Mouse (Mus musculus) megakaryocyte, embryonic 14.5 days (primary cell): ENCODE results near the gene Trabd2b. TPM values are rescaled to one million over a fixed set of nuclear protein-coding genes. Genes with fewer than 3 reads are reported as not detected.

Experiments
- H3K27me3 ChIP-seq: replicated peaks from 2 replicates; pipeline ENCODE3; 2012; ENCODE audit warnings: inconsistent platforms
- H3K36me3 ChIP-seq: replicated peaks from 2 replicates; pipeline ENCODE3; 2012; ENCODE audit warnings: low read length, inconsistent platforms, mixed read lengths
- H3K4me1 ChIP-seq: 2 replicates; pipeline ENCODE4 v1.6.1; 2012; ENCODE audit warnings: inconsistent platforms
- H3K4me3 ChIP-seq: replicated peaks from 2 replicates; pipeline ENCODE3; 2012; ENCODE audit warnings: moderate library complexity, mild to moderate bottlenecking, inconsistent platforms
- H3K9me3 ChIP-seq: 2 replicates; pipeline ENCODE4 v1.6.1; 2012; ENCODE audit warnings: inconsistent platforms
- FLI1 ChIP-seq: IDR thresholded peaks from 2 replicates; pipeline ENCODE4 v1.6.1; 2012; ENCODE audit warnings: low read length, inconsistent platforms, mixed read lengths
- GATA1 ChIP-seq: IDR thresholded peaks from 3 replicates; pipeline ENCODE4 v1.6.1; 2012; ENCODE audit warnings: mixed read lengths, low read length, inconsistent platforms, borderline replicate concordance
- polyA plus RNA-seq: library from polyadenylated mRNA; stranded (reverse); fragments of >175 nt; gene quantifications from 2 replicates; pipeline ENCODE4 v1.2.3, GENCODE M21; 2012; ENCODE audit warnings: low replicate concordance; ENCODE audit not compliant: insufficient read depth

Gene Trabd2b
- polyA plus RNA-seq, 1 experiment = not detected

DNA sequence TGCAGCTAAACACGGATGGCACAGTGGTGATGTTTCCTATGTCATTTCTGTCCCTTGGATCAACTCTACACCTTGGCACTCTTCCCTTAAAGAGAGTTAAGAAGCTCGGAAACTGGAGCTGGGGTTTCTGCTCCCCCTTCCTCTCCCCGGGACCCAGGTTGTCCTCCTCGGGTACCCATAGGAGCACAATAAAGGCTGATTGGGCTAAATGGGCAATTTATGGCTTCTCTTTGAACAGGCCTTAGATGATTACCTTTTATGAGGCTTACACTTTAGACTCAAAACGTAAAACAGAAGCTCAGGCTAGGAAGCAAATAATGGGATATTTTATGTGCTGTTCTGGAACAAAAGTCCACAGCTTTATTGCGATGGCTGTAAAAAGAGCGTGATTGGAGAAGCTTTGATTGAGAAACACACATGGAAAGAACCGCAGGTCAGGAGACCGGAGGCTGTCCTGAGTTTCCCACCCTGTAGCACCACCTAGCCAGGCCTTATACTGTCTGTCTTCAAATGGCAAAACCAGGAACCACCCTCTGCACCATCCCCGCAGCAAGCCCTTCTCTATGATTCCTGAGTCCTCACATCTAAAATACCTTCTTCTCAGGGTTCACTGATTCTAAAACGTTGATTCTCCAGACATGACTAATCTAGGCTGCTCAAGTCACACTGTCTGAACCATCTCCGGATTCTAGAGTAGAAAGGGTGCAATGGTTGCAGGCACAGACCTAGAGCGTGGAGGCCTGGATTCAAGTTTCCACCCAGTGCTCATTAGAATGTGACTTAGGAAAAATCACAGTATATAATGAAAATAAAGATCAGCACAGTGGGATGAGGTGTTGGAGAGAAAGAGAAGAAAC, 240.5 kb downstream of the Trabd2b start:
- Histone ChIP-seq H3K36me3 (no peaks in the 10 kb centered on the region), H3K9me3 (no peaks in the 10 kb centered on the region), H3K4me1 (peaks cover 66% of the 10 kb centered on the region), H3K4me3 (no peak overlapping the region), H3K27me3 (peaks cover 13% of the 10 kb centered on the region)
- TF ChIP-seq GATA1 (no peak), FLI1 (no peak)

DNA sequence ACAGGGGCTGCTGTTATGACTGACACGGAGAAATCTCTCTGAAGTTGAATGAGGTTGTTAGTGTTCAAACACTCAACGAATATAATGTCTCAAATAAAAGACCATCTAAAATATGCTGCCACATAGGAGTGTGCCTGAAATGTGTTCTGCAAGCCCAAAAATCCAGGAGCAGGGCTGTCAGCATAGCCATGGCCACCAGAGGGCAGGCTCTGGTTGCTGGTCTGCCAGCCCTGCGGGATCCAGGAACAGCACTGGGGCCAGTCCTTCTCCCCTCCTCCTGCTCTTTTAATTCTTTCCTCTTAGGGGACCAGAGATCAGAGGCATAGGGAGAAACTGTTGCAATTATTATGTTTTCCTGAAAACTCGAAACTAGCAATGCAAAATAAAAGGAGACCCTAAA, 241.2 kb downstream of the Trabd2b start:
- H3K9me3 ChIP-seq = no peaks in the 10 kb centered on the region
- peaks cover 66% of the 10 kb centered on the region for H3K4me1 ChIP-seq
- TF ChIP-seq GATA1 (no peak), FLI1 (no peak)
- H3K36me3 ChIP-seq = no peaks in the 10 kb centered on the region
- peaks cover 7% of the 10 kb centered on the region for H3K27me3 ChIP-seq
- no peak overlapping the region for H3K4me3 ChIP-seq

DNA sequence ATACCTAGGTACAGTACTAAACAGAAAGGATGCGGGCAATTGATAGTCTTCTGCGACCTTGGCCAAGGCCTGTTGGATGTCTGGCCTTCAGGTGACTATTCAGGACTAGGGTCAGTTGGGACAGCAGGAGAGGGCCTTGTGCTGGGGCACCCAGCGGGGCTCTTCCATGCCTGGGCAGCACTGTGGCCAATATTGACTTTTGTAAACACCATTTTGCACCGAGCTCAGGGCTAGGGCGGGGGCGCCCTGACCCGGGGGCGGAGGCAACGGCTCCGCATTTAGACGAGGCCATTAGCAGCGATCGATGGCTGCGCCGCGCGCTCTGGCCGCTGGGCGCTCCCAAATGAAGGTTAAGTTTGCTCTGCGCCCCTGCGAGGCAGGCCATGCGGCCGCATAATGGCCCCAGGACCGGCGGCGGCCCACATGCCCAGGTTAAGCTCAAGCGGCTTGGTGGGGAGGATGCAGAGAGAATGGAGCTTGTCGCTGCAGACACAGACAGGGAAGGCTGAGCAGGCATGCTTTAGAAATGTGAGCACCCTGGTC, 242.1 kb downstream of the Trabd2b start:
- Histone ChIP-seq H3K27me3 (peaks cover 7% of the 10 kb centered on the region), H3K4me1 (peaks cover 72% of the 10 kb centered on the region), H3K36me3 (peaks cover 4% of the 10 kb centered on the region), H3K9me3 (no peaks in the 10 kb centered on the region), H3K4me3 (no peak overlapping the region)
- TF ChIP-seq GATA1 (no peak), FLI1 (no peak)

DNA sequence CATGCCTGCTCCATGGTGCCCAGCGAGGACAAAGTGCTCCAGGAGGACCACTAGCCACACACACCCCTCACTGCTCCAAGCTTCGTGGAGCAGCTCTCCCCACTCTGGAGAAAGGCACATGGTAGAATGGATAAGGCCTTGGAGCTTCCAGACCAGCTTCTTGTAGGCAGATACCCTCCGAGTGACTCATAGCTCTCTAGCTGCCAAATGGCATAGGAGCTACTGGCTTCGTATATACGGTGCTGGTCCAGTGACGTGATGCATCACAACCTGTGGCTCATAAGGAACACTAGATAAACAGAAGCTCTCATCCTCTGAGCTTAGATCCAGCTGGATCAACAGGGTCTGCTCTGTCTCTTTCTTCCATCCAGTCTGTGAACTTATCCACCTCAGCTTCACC, 244.0 kb downstream of the Trabd2b start:
- H3K4me3 ChIP-seq = no peak overlapping the region
- no peaks in the 10 kb centered on the region for H3K9me3 ChIP-seq
- TF ChIP-seq GATA1 (no peak), FLI1 (no peak)
- H3K27me3 ChIP-seq = no peaks in the 10 kb centered on the region
- peaks cover 4% of the 10 kb centered on the region for H3K36me3 ChIP-seq
- H3K4me1 ChIP-seq = peaks cover 71% of the 10 kb centered on the region

DNA sequence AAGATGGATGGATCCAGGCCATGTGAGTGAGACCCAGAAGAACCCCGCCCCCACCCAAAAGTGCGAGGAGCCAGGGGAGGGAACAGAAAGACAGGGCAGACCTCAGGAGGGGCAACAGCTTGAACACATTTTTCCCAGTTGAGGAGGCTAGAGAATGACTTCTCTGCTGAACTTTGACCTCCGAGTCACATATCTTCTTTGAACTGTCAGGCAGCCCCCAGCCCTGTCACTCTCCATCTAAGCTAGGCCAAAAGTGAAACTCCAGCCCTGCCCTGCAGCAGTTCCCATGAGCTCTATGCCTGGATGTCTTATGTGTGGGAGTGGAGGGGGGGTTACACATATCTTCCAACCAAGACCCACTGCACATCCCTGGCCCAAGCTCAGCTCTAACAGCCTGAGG, 244.5 kb downstream of the Trabd2b start:
- Histone ChIP-seq H3K9me3 (no peaks in the 10 kb centered on the region), H3K4me1 (peaks cover 66% of the 10 kb centered on the region), H3K27me3 (no peaks in the 10 kb centered on the region), H3K36me3 (peaks cover 4% of the 10 kb centered on the region), H3K4me3 (no peak overlapping the region)
- no peak for TF ChIP-seq FLI1
- no peak for TF ChIP-seq GATA1

DNA sequence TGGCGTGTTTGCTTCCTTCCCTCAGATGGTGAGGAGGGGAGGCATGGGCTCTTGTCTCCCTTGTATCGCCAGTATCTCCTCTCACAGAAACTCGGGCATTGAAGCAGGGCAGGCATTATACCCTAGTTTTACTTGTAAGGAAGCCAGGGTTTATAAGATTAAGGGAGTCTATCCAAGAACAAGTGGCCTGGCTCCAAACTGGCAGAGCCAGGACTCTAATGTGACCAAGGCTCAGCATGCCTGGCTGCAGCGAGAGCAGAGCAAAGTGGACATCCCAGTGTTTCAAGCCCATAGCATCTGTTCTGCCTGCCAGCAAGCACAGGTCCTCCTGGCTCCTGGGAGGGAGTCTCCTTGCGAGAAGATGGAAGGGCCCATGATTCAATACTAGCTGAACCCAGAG, 245.1 kb downstream of the Trabd2b start:
- peaks cover 66% of the 10 kb centered on the region for H3K4me1 ChIP-seq
- no peaks in the 10 kb centered on the region for H3K27me3 ChIP-seq
- peaks cover 4% of the 10 kb centered on the region for H3K36me3 ChIP-seq
- TF ChIP-seq FLI1 (no peak), GATA1 (no peak)
- H3K4me3 ChIP-seq = peak overlapping the region; percentile 20
- no peaks in the 10 kb centered on the region for H3K9me3 ChIP-seq

DNA sequence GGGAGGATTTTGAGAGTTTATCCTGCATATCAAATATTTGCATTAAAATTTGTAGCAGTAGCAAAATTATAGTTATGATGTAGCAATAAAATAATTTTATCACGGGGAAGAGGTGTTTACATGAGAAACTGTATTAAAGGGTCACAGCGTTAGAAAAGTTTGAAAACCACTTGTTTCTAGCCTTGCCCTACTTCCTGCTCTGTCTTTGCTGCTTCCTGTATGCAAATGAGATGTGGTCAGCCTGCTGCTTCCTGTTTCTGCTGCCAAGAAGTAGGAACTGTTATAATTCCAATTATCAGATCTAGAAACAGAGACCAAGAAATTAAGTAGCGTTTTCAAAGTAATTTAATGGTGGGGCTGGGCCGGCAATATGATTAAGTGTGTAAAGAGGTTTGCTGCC, 245.9 kb downstream of the Trabd2b start:
- TF ChIP-seq GATA1 (no peak), FLI1 (no peak)
- H3K27me3 ChIP-seq = no peaks in the 10 kb centered on the region
- H3K4me1 ChIP-seq = peaks cover 74% of the 10 kb centered on the region
- peak overlapping the region; percentile 50 for H3K4me3 ChIP-seq
- peaks cover 4% of the 10 kb centered on the region for H3K36me3 ChIP-seq
- H3K9me3 ChIP-seq = no peaks in the 10 kb centered on the region

DNA sequence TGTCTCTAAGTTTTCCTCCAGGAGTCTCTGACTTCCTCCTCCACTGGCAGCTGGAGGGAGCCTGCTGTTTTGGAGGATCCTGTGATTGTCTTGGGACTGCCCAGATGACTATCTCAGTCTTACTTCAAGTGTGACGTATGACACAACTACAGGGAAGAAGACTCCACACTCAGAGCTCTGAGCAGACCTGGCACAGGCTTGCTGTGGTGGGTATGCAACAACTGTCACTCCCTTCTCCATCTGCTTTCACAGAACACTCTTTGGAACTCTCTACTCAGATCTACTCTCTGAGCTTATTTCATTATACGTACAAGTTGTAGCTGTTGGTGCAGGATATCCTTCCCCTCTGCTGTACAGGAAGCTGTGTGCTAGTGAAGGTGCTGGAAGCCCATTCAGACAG, 251.4 kb downstream of the Trabd2b start:
- peaks cover 3% of the 10 kb centered on the region for H3K36me3 ChIP-seq
- TF ChIP-seq GATA1 (no peak), FLI1 (no peak)
- H3K4me1 ChIP-seq = peaks cover 69% of the 10 kb centered on the region
- H3K4me3 ChIP-seq = no peak overlapping the region
- no peaks in the 10 kb centered on the region for H3K27me3 ChIP-seq
- H3K9me3 ChIP-seq = no peaks in the 10 kb centered on the region

DNA sequence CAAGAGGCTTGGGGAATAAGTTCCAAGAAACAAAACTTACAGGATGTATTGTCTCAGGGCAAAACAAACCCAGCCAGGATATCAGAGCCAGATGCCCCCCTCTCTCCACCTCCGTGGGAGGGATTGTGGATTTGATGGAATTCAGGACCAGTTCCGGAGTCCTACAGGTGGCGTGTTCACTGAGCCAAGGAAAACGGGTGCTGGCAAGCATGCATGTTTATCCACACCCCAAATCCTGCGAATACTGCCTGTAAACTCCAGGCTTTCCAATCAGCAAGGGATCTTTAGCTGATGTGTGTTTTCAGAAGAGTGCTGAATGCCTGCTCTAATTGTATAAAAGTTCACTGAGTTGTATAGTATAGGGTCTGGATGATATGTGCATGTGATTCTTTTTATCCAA, 253.4 kb downstream of the Trabd2b start:
- TF ChIP-seq GATA1 (no peak), FLI1 (no peak)
- Histone ChIP-seq H3K27me3 (no peaks in the 10 kb centered on the region), H3K9me3 (no peaks in the 10 kb centered on the region)

DNA sequence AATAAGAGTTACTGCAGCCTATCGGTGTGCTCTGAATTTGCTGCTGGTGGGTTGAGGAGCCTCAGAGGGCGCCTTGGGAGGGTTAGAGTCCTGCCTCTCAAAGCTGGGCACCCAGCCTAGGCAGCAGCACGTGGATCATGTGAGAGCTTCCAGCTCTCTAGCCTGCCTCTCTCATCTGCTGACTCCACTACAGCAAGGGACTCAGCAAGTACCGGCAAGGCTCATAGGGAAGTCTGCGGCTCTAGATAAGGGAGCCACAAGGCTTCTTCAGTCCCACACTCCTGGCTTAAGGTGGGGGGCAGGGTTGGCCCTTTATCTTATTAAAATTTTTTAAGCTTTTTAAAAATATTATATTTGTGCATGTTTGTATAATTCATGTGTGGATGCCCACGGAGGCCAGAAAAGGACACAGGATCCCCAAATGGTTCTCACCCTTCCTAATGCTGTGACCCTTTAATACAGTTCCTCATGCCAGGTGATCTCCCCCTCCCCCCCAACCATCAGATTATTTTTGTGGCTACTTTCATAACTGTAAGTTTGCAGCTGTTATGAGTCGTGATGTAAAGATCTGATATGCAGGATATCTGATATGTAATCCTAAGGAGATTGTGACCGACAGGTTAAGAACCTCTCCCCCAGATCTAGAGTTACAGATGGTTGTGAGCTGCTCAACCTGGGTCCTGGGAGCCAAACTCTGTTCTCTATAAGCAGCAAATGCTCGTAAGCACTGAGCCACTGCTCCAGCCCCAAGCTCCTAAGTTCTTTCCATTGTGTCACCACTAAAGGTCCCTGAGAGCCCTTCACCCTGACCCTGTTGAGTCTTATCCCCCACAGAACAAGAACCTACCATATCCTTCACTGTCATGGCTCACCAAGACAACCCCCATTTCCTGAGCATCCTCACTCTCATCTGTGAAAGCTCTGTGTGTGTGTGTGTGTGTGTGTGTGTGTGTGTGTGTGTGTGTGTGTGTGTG, 257.8 kb downstream of the Trabd2b start:
- Histone ChIP-seq H3K36me3 (no peaks in the 10 kb centered on the region), H3K4me1 (peaks cover 71% of the 10 kb centered on the region), H3K4me3 (peak overlapping the region; percentile 70), H3K27me3 (peaks cover 2% of the 10 kb centered on the region), H3K9me3 (no peaks in the 10 kb centered on the region; the same call in 1 of the 2 replicates)
- peak; percentile 71; the same call in 1 of the 3 replicates for TF ChIP-seq GATA1
- TF ChIP-seq FLI1 = no peak

More for the DNA sequence above, 253.4 kb downstream of the Trabd2b start:
- no peaks in the 10 kb centered on the region for H3K36me3 ChIP-seq
- no peak overlapping the region for H3K4me3 ChIP-seq
- peaks cover 84% of the 10 kb centered on the region for H3K4me1 ChIP-seq

Other genes with a start within 250 kb of the Trabd2b start
- not detected in 2 replicates for gene Skint11, start 243.3 kb upstream of the Trabd2b start, polyA plus RNA-seq